Mouse (Mus musculus) heart, postnatal 36 days (tissue): ENCODE results near the gene Tbc1d20. TPM values are rescaled to one million over a fixed set of nuclear protein-coding genes. Genes with fewer than 3 reads are reported as not detected.

Source experiments
- DNase-seq, 2 experiments: peaks; one replicate each; pipeline ENCODE4 v3.0.0; 2021 to 2022
- intact Hi-C: fragments of 180-260 bp; cut with DNase I; formaldehyde crosslinking; loops from one replicate; pipeline ENCODE4 v1.15.1; 2025
- total RNA-seq, 2 experiments: library from RNA; stranded (reverse); gene quantifications; 2 replicates each; pipeline ENCODE4 v1.2.3; 2021

The Tbc1d20 gene
- total RNA-seq, 2 experiments from 2014 or later: 43.1 to 48.7 TPM

- DNase-seq: no peak
- intact Hi-C loops: loop anchor here (5.0 kb wide), 1 partner anchor 37 kb away; no protein-coding TSS in a partner anchor
These were observed 31.2 kb downstream of the Tbc1d20 start for GRCm38 (mm10) chr2:152324842-152325241.

- intact Hi-C loops: loop anchor here (5.0 kb wide), 1 partner anchor 36 kb away; no protein-coding TSS in a partner anchor
- DNase-seq: no peak
These were observed 32.5 kb downstream of the Tbc1d20 start for GRCm38 (mm10) chr2:152326157-152326556.

- intact Hi-C loops: loop anchor here (5.0 kb wide), 1 partner anchor 36 kb away; no protein-coding TSS in a partner anchor
- no peak for DNase-seq
These were observed 33.0 kb downstream of the Tbc1d20 start for GRCm38 (mm10) chr2:152326654-152327053.

GRCm38 (mm10) chr2:152327980-152328379 lies 34.4 kb downstream of the Tbc1d20 start:
- intact Hi-C loops: loop anchor here (5.0 kb wide), 1 partner anchor 34 kb away; no protein-coding TSS in a partner anchor
- DNase-seq: no peak

GRCm38 (mm10) chr2:152330858-152331423 lies 37.3 kb downstream of the Tbc1d20 start:
- DNase-seq: no peak
- intact Hi-C loops: loop anchor here (2.0 to 5.0 kb wide), 2 partner anchors 32 to 104 kb away; partner anchors contain the start of gene Csnk2a1

GRCm38 (mm10) chr2:152332101-152332825 lies 38.6 kb downstream of the Tbc1d20 start, which contains the start of gene Rbck1:
Rbck1 (minus strand) TSS chr2:152332653.
- intact Hi-C loops: loop anchor here (5.0 kb wide), 1 partner anchor 105 kb away; the partner anchor contains the start of gene Csnk2a1
- peak; percentile 84 to 95 for DNase-seq

GRCm38 (mm10) chr2:152333345-152334006 lies 39.8 kb downstream of the Tbc1d20 start:
- intact Hi-C loops: loop anchor here (5.0 kb wide), 1 partner anchor 106 kb away; the partner anchor contains the start of gene Csnk2a1
- DNase-seq: no peak

GRCm38 (mm10) chr2:152335289-152335820 lies 41.7 kb downstream of the Tbc1d20 start:
- no peak for DNase-seq
- intact Hi-C loops: no loop called here

- intact Hi-C loops: no loop called here
- DNase-seq: no peak
These were observed 43.2 kb downstream of the Tbc1d20 start for GRCm38 (mm10) chr2:152336856-152337255.

GRCm38 (mm10) chr2:152337591-152338212 lies 44.1 kb downstream of the Tbc1d20 start:
- intact Hi-C loops: no loop called here
- DNase-seq: no peak

- intact Hi-C loops: no loop called here
These were observed 44.7 kb downstream of the Tbc1d20 start for GRCm38 (mm10) chr2:152338319-152338718.

GRCm38 (mm10) chr2:152339631-152340179 lies 46.1 kb downstream of the Tbc1d20 start:
- intact Hi-C loops: no loop called here

More at GRCm38 (mm10) chr2:152338319-152338718, 44.7 kb downstream of the Tbc1d20 start:
- no peak for DNase-seq

GRCm38 (mm10) chr2:152343329-152344213 lies 49.9 kb downstream of the Tbc1d20 start, which contains the start of gene Trib3:
Trib3 (minus strand) TSS chr2:152344032.
- peak; percentile 81 for DNase-seq
- intact Hi-C loops: loop anchor here (2.0 kb wide), 1 partner anchor 19 kb away; no protein-coding TSS in a partner anchor

More at GRCm38 (mm10) chr2:152339631-152340179, 46.1 kb downstream of the Tbc1d20 start:
- DNase-seq: no peak

- peak; percentile 32 to 41 for DNase-seq
These were observed 50.7 kb downstream of the Tbc1d20 start for GRCm38 (mm10) chr2:152344361-152344760.

GRCm38 (mm10) chr2:152344909-152345308 lies 51.3 kb downstream of the Tbc1d20 start:
- no peak for DNase-seq
- intact Hi-C loops: loop anchor here (2.0 to 5.0 kb wide), 2 partner anchors 18 to 238 kb away; partner anchors contain the start of gene Srxn1

More at GRCm38 (mm10) chr2:152344361-152344760, 50.7 kb downstream of the Tbc1d20 start:
- intact Hi-C loops: loop anchor here (2.0 kb wide), 1 partner anchor 18 kb away; no protein-coding TSS in a partner anchor

- intact Hi-C loops: loop anchor here (2.0 to 5.0 kb wide), 2 partner anchors 17 to 238 kb away; partner anchors contain the start of gene Srxn1
These were observed 51.8 kb downstream of the Tbc1d20 start for GRCm38 (mm10) chr2:152345393-152345792.

GRCm38 (mm10) chr2:152346776-152347465 lies 53.3 kb downstream of the Tbc1d20 start:
- DNase-seq: no peak
- intact Hi-C loops: loop anchor here (5.0 kb wide), 1 partner anchor 240 kb away; the partner anchor contains the start of gene Srxn1

More at GRCm38 (mm10) chr2:152345393-152345792, 51.8 kb downstream of the Tbc1d20 start:
- no peak for DNase-seq
